Mouse (Mus musculus) CH12F3 (cell line): ENCODE data around the gene 1700029P11Rik.
"Not testable (repeated sequence)": the region's sequence is repeated elsewhere in the genome, so short reads cannot be mapped to it uniquely, and the experiment has no call there.

Experiments
- in situ Hi-C: fragments of 300-500 bp; cut with MboI; formaldehyde crosslinking; loops from 2 replicates; pipeline ENCODE4 v1.14.3; 2020; ENCODE audit warnings: low sequenced_read_pairs

Gene 1700029P11Rik

DNA sequence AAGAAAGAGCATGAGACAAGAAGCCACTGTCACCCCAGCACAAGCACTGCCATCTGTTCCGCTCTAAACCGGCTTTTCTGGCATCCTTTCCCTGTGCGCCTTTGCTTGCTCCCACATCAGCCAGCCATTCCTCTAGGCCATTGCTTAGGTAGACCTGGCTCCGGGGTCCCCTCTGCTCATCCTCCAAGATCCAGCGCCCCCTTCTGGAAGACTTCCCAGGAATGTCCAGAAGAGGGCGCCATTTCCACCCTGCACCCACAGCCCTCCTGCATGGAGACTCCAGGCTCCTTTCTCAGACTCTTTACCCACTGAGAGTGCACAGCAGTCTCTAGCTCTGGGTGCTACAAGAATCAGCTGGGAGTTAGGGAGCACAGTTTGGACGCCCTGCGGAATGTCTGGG lies 23.9 kb upstream of the 1700029P11Rik start:
- in situ Hi-C loops, result no loop called here

DNA sequence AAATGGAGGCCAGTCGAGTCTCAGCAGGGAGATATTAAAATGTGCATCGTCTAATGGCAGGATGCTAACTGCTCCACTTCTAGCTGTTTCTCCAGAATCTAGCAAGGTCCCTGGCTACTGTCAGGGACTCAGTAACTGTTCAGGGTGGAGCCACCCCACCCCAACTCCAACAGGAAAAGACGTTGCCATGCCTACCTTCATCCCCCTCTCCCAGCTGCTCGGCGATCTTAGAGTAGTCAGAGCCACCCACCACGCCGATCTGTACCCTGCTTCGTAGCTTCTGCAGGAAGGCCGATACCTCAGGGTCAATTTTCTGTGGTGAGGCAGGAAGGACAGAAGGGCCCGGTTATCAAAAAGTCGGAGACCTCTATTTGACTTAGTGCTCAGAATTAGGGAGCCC lies 22.7 kb upstream of the 1700029P11Rik start:
- in situ Hi-C loops, result no loop called here

DNA sequence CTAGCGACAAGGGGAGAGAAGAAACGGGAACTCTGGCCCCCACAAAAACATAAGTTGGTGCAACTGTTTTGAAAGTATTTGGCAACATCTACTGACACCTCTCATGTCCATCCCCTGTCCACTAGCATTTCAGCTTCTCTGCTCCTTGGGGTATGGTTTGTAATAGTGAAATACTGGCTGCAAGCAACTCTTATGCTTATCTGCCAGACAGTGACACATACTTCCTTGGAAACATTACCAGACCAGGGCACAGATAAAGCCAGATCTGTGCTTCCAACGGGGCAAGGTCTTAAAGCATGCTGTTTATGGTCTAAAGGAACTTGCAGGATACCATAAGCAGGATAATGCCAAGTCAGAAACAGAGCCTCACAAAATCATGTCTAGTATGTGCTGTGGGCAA lies 21.4 kb upstream of the 1700029P11Rik start:
- in situ Hi-C loops, result no loop called here

DNA sequence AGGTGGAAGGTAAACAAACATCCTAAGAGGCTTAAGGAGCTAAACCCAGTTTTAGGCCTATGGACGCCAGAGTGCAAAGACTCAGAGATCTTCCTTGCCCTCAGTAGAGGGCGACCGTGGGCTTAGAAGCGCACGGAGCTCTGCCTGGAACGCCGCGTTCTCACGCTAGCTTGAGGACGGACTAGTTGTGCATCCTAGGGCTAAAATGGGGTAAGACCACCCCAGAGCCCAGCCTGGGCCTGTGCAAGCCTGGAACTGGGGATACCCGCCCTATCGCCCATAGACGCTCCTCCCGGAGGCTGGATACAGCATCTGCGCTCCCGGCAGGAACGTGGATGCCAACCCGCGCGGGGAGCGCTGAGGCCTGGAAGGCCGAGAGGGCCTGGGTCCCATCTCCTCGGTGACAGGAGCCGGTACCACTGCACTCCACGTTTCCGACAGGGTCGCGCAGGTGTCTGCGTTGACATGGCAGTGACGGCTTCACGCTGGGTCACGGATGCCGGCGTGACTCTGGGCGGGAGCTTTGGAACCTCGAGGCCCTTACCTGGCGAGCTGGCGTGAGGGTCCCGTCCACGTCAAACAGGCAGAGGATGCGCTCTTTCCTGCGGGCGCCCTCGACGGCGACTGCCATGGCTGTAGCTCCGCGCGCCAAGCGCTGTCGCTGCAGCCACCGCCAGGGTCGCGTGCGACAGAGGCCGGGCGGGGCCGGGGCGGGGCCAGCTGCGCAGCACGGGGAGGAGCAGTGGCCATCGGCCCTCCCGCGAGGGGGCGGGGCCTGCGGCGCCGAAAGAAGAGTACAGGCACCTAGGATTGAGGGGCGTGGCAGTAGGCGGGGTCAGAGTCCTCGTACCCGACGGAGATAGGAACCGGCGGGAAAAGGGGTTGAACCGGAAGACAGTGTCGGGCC lies 19.9 kb upstream of the 1700029P11Rik start, which contains the start of gene Pmm1:
Gene Pmm1 (minus strand): TSS at position 760 of the 907 bp plus-strand sequence.
- in situ Hi-C loops, result no loop called here

DNA sequence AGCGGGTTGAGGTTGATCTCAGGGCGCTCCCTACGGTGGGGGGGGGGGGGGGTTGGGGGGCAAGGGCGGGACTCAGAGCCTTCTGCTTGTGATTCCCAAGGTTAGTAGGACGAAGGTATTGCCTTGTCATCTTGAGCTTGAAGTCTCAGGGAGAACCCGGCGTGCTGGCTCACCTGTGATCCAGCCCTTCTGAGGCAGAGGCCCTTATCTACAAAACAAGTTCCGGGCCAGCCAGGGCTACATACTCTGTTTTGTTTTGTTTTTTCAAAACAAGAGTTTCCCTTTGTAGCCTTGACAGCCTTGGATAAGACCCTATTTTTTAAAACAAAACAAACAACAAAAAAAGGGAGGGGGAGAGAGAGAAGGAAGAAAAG lies 19.3 kb upstream of the 1700029P11Rik start:
- in situ Hi-C loops, result no loop called here

DNA sequence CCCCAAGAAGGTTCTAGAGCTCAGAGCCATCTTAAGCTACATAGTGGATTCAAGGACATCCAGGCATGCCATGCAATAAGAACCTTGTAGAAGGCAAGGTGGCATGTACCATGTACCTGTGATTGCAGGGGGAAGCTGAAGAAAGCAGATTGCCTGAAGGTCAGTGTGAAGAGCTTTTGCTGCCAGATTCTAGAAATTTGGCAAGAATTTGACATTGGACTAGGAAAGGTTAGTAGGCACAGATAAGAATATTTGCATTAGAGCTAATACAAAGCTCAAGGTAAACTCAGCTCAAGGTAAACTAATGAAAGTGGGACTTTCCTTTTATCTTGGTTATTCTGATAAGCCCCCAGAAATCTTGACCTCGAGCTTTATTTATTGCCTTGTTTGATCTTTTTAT lies 16.1 kb upstream of the 1700029P11Rik start:
- in situ Hi-C loops, result no loop called here

DNA sequence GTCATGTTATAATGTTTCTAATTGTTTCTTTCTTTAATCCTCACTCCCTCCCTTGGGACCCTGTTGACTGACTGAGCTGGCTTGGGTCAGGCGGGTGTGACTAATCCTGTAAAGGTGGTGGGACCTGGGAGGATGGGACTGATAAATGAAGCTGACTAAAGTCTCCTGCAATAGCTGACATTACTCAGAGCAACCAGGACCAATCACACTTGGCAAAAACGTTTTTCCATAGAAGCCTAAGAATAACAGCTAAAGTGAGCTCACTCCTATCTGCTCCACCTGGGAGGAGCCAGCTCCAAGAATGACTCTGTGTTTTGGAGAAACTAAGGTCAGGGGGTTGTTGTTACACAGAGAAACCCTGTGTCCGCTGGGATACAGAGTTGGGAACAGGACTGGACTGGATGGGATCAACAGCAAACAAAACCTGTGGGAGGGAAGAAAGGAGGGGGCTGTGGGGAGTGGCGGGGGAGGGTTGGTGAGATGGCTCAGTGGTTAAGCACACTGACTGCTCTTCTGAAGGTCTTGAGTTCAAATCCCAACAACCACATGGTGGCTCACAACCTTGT lies 15.3 kb upstream of the 1700029P11Rik start:
- in situ Hi-C loops, result no loop called here

DNA sequence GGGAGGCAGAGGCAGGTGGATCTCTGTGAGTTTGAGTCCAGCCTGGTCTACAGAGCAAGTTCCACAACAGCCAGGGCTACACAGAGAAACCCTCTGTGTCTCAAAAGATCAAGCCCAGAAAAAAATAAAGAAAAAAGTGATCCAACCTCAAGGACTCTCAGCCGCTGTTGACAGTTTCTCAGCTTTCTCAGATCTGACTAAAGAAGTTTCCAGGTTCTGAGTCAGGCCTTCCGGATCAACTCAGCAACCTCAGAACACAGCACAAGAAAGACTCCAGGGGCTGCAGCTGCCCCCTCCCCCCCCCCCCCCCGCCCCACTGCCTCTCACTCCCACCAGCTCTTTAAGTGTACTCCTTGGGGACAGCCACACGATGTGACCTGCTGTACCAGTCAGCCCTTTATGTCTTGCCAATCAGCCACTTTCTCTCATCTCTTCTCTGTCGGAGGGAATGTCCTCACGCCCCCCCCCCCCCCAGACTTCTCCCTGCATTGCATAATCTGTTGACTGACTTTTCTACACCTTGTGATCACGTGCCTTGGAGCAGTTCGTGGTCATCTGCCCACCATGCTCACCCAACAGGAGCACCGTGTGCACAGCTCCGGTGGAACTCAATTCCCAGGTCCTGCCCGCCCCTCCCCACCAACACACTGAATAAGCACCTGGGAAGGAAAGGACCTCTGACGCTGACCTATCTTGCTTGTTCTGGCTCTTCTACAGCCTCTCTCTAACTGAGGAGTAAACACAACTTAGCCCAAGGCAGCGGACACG lies 14.1 kb upstream of the 1700029P11Rik start:
- in situ Hi-C loops, result no loop called here

DNA sequence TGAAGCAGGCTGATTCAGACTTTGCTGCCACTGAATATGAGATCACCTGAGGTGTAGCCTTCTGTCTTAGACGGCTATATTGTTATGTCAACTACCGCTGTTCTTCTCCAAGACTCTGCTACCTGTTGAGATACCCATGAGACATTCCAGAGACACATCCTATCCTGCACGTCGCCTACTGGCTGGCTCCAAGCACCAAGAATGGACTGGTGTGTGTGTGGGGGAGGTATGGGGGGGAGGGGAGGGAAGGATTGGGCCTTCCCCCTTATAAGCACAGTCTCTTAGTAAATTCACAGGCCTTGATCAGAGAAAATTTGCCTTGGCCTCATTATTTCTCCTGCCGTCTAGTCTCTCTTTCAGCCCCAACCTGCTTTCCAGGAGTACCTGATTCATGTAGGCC lies 12.5 kb upstream of the 1700029P11Rik start:
- in situ Hi-C loops, result no loop called here

DNA sequence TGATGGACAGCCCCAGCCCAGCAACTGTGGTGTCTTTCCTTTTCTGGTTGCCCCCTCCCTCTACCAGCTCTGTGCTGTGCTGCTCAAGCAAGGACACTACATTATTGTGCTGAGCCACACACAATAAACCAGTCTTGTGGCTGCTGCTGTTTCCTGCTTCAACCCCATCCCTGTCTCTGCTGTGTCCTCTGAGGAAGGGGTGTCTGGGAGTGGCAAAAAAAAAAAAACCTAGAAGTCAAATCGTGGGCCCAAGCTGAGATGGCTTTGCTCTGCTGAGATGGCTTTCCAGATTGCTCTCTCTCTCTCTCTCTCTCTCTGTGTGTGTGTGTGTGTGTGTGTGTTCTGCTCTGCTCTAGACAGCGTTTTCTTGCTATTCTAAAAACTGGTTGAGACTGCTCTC lies 11.9 kb upstream of the 1700029P11Rik start:
- in situ Hi-C loops, result no loop called here

DNA sequence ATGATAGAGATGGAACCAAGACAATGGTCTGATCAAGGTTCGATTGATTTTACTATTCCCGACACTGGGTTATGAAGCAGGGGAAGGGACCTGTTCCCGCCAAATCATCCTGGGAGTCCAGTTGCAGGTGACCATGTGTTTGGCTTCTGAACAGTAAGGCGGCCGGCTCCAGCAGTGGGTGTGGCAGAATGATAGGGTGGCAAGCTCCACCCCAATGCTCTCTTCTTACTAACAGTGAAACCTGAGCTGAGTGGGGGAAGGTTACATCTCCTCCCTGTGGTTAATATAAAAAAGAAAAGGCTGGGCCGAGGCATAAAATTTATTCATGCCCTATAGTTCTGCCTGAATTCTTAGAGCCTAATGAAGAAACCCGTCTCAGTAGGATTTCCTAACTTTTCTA lies 11.2 kb upstream of the 1700029P11Rik start:
- in situ Hi-C loops, result no loop called here

DNA sequence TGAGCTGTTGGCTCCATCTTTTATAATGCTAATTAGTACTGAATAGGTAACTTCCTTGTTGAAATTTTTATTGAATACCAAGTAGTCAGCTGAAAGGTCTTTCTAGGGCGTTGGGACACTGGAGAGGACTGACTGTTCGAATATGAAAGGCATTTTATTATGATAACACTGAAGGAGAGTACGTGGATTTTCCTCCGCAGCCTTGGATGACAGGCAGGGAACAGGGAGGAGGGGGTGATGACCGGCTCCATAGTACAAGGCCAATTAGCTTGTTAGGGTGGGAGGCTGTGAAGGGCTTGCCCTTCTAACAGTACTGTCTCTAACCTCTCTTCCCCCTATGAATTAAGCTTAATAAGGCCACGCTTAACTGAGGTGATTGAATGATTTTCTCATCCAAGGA lies 10.7 kb upstream of the 1700029P11Rik start:
- in situ Hi-C loops, result not testable (repeated sequence)

DNA sequence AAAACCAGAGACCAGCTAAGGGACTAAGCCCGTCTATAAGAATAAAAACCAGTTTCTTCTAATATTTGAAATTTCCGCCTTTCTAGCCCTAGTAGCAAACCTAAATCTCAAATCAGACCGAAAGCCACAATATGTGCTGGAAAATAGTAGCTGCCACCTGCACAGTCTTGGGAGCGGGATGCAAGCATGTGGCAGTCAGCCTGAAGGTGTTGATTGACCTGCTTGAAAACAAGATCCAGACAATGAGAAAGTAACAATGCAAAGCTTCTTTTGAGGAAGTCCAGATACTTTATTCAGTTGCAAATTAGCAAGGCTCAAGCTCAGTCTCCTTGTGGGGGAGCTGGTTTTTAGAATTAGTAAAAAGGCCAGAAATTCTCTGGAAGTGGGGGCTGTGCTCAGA lies 9.8 kb upstream of the 1700029P11Rik start:
- in situ Hi-C loops, result not testable (repeated sequence)

DNA sequence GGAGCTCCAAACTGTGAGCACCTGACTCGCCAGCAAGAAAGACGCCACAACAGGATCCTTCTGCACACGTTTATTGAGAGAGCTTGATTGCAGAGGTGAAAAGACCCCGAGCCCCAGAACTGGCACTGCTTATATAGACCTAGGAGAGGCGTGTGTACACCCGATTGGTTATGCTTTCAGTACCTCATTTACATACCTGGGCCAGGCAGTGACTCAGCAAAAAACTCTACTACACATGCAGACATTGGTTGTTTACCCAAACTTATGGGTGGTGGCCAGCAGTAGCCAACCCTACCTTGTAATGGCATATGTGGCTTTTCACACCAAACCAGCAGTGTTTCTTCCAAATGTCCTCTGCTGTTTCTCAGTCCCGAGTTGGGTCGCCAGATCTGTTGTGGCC lies 5.2 kb upstream of the 1700029P11Rik start:
- in situ Hi-C loops, result not testable (repeated sequence)

DNA sequence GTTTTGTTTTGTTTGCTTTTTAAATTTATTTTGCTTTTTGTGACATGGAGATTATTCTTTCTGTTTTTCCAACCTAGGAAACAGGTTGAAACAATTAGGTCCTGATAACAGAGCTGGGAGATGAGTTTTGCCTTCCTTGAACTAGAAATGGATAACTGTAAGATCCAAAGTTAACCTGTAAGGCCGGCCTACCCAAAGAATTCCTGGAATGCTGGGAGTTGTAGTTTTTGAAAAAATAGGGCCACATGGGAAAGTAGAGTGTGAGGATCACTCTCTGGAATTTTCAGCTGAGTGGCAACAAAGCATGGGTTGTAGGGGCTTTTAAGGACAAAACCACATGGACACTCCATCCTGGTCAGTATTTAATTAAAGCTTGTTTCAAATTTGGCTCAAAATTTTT lies 1.8 kb downstream of the 1700029P11Rik start:
- in situ Hi-C loops, result no loop called here

DNA sequence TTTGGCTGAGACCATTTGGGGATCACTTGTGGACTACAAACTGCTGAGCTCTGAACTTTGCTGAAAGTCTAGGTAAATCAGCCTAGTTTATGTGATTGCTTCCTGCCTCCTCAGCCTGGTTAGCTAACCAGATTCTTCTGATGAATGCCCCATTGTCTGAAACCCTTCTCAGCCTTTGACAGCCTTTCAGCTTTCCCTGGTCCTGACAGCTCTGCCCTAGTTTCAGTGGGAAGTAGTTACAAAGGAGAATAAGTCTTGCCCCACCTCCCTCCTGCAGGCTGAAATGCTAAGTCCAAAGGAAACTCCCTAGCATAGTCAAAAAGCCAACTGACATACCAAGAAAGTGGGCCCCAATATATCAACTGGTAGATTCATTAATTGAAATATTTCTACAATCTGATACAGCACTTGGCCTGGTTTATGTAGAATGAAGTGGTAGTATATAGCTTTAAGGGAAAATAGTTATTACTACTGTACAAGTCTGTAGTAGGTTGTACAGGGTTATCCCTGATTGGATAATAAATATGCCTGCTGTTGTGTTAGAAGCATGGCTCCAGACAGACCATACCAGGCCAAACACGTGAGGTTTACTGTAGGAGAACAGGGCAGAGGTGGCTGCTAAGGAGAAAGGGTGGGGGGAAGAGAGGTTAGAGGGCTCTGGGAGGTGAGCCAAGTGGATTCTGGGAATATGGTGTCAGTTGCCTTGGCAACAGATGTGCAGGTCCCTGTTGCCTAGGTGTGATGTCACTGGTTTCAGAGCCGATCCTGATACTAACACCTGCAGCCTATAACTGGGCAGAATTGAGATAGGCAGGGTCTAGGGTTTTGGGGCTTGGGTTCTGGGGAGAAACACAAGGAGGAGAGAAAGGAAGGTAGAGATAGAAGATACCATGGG lies 5.2 kb downstream of the 1700029P11Rik start:
- in situ Hi-C loops, result no loop called here

DNA sequence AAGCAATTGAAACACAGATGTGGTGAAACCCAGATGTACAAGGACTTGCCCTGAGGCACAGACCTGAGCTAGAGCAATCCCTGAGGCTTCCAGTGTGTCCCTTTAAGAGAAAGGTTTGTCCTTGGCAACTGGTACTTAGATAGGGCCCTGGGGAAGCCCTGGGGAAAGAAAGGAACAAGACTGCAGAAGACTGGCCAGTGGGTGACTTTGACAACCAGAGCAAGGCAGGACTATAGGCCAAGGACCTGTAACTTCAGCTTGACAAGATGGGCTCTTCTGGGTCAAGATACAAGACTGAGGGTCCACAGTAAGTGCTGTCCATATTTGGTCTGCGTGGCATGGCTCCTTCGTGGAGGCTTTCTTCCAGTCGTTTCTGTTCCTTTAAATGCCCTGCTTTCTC lies 7.3 kb downstream of the 1700029P11Rik start, which contains the start of gene Xrcc6:
Gene Xrcc6 (plus strand): TSS at position 190 of the 400 bp plus-strand sequence.
- in situ Hi-C loops, result no loop called here

DNA sequence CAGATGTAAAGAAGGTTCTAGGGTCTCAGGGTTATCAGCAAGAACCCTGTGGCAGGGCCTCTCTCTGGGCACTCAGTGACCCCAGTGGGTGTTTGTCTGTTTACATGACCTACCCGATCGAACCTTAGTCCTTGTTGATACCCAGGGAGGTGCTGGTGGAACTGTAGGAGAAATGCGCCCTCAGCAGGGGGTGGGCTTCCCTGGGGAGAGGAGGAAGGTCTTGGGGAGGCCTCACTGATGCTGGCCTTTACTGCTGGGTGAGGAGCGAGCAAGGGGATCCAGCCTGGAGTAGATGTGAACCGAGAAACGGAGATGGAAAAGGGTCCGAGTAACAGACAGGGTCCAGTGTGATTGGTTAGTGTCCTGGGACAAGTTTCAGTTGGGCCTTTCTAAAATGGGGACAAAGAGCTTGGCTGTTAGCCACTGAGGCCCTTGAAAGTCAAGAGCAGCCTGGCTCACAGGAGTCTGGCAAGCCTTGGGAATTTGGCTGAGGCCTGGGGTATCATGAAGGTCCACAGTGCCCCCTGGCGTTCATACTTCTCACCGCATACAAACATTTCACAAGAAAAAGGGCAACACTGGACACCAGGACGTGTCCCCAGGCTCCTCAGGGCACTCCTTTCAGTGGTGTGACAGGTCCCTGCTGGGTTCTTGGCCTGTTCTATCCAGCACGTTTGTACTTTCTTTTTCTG lies 9.2 kb downstream of the 1700029P11Rik start:
- in situ Hi-C loops, result no loop called here

DNA sequence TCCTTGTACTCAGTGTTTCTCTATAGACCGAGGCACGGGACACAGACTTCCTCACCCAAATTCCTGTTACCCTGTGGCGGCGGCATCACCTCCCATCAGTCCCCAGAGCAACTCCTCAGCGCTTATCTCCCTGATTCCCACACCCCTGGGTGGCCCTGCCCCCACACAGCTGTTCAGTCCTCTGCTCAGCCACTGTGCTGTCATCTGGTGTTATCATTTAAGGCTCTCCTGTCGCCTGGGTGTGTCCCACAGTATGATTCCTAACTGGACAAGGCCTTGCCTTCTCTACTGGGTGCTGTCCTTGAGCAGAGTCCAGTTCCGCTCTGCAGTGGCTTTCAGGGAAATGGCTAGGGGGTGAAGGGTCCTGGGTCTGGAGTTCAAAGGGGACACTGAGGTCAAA lies 10.2 kb downstream of the 1700029P11Rik start:
- in situ Hi-C loops, result no loop called here

DNA sequence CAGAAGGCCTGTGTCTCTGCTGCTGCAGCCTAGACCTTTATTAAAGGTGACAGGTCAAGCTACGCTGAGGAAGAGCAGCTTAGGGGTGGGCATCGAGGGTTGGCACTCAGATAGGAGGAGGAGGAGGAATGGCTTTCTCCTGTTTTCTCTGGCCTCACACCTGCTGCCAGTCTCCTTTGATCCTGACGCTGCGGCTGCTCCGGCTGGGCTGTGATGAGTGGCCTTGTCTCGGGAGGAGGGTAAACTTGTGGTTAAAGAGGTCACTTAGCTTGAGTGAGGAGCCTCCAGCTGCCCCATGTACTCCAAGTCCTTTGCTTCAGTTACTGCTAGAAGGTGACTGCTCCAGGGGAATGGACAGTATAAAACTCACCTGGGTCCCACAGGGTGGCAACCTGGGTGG lies 13.7 kb downstream of the 1700029P11Rik start:
- in situ Hi-C loops, result no loop called here
